Comparison of ENCODE assay signal across 9 mouse cellular contexts in genomic region chr13:63255519-63256011, GRCm38 (mm10).
DNase-seq lines count a peak whose midpoint lies in the region; ATAC-seq lines count a peak whose summit lies in the region.
"Had no signal": no experiment of that assay in that cellular context is flagged by ENCODE, and none has a peak within 500 bp of the region (broad histone marks: within the 10 kb centered on the region; RNA-seq: fewer than 3 reads in every experiment).

No protein-coding gene starts in this region.

- no peaks in the 10 kb centered on the region for H3K9me3 ChIP-seq in intestine, embryonic 16.5 days (ENCODE audit: control insufficient read depth, low read length)
- no peaks in the 10 kb centered on the region for H3K9me3 ChIP-seq in lung, embryonic 16.5 days (ENCODE audit: control insufficient read depth, low read length)

- H3K4me1 ChIP-seq in intestine, embryonic 16.5 days (ENCODE audit: control insufficient read depth, insufficient read depth, low read length), result peaks cover 55% of the 10 kb centered on the region
- peaks cover 69% of the 10 kb centered on the region for H3K4me1 ChIP-seq in lung, embryonic 16.5 days (replicated peaks; ENCODE audit: control insufficient read depth, insufficient read depth, low read length)

- DNase-seq in adrenal gland, adult (ENCODE audit: inconsistent age in 2 of 2, low spot score in 1 of 2), result peak; percentile 66 to 87
- DNase-seq in adrenal gland, postnatal 10 days, result no peak
- DNase-seq in brain, adult 2 months (ENCODE audit: low read depth, low spot score), result peak; percentile 71
- no peak for DNase-seq in cerebellum, postnatal 10 days
- no peak for DNase-seq in right cerebral cortex, postnatal 4 days

- peak overlapping the region; percentile 62 for H3K27ac ChIP-seq in intestine, embryonic 16.5 days (ENCODE audit: low read length)
- H3K27ac ChIP-seq in lung, embryonic 16.5 days (ENCODE audit: low read length), result peak overlapping the region; percentile 29
- H3K27ac ChIP-seq: liver, embryonic 14.5 days had no signal

- no peak overlapping the region for H3K9ac ChIP-seq in intestine, embryonic 16.5 days (ENCODE audit: low read depth, low read length)
- H3K9ac ChIP-seq in lung, embryonic 16.5 days (ENCODE audit: low read length), result no peak overlapping the region
- H3K9ac ChIP-seq: liver, embryonic 14.5 days had no signal

- H3K4me2 ChIP-seq in intestine, embryonic 16.5 days (ENCODE audit: low read depth, low read length), result no peak overlapping the region
- H3K4me2 ChIP-seq in lung, embryonic 16.5 days (ENCODE audit: low read depth, low read length), result no peak overlapping the region

- WGBS in intestine, embryonic 16.5 days, result 72% methylated on average over 5 of the region's 5 CpGs
- 63% methylated on average over 5 of the region's 5 CpGs for WGBS in lung, embryonic 16.5 days

- 0 out of 2 replicates have a peak, but pooled peaks cover 4% of the 10 kb centered on the region for H3K36me3 ChIP-seq in intestine, embryonic 16.5 days (ENCODE audit: control insufficient read depth, insufficient read depth, low read length)
- H3K36me3 ChIP-seq in lung, embryonic 16.5 days (ENCODE audit: control insufficient read depth, insufficient read depth, low read length), result peaks cover 6% of the 10 kb centered on the region

- no peaks in the 10 kb centered on the region for H3K27me3 ChIP-seq in intestine, embryonic 16.5 days (replicated peaks; ENCODE audit: control insufficient read depth, insufficient read depth, low read length)
- H3K27me3 ChIP-seq in lung, embryonic 16.5 days (ENCODE audit: control insufficient read depth, insufficient read depth, low read depth, low read length), result no peaks in the 10 kb centered on the region

- no peak overlapping the region for H3K4me3 ChIP-seq in intestine, embryonic 16.5 days (ENCODE audit: low read length)
- H3K4me3 ChIP-seq in lung, embryonic 16.5 days (ENCODE audit: low read length), result no peak overlapping the region

- 0 out of 2 replicates have a peak, but pooled peaks have one; percentile 5 for ATAC-seq in intestine, embryonic 16.5 days
- no peak; the same call in 1 of the 2 replicates for ATAC-seq in lung, embryonic 16.5 days (ENCODE audit: low read depth)
- ATAC-seq in cerebellum, adult (ENCODE audit: insufficient number of reproducible peaks, low FRiP score, low TSS enrichment), result no peak

Comparison
In these comparisons a context has a peak if more than half of its experiments do, and no peak if none do; other contexts are left out.
1. DNase-seq: peak in adrenal gland, adult (2 of 2) and brain, adult 2 months (single experiment); none in adrenal gland, postnatal 10 days (single experiment), cerebellum, postnatal 10 days (0 of 2) and right cerebral cortex, postnatal 4 days (single experiment).